Mouse (Mus musculus) CD8-positive naive resting alpha-beta T cell, adult 2 months (primary cell): ENCODE results near the gene Slc1a7.

Experiments used
- DNase-seq, 2 experiments: peaks; one replicate each; pipeline ENCODE4 v3.0.0; 2022; ENCODE audit warnings: low read depth in 2 of 2, low spot score in 2 of 2

Gene Slc1a7

DNA sequence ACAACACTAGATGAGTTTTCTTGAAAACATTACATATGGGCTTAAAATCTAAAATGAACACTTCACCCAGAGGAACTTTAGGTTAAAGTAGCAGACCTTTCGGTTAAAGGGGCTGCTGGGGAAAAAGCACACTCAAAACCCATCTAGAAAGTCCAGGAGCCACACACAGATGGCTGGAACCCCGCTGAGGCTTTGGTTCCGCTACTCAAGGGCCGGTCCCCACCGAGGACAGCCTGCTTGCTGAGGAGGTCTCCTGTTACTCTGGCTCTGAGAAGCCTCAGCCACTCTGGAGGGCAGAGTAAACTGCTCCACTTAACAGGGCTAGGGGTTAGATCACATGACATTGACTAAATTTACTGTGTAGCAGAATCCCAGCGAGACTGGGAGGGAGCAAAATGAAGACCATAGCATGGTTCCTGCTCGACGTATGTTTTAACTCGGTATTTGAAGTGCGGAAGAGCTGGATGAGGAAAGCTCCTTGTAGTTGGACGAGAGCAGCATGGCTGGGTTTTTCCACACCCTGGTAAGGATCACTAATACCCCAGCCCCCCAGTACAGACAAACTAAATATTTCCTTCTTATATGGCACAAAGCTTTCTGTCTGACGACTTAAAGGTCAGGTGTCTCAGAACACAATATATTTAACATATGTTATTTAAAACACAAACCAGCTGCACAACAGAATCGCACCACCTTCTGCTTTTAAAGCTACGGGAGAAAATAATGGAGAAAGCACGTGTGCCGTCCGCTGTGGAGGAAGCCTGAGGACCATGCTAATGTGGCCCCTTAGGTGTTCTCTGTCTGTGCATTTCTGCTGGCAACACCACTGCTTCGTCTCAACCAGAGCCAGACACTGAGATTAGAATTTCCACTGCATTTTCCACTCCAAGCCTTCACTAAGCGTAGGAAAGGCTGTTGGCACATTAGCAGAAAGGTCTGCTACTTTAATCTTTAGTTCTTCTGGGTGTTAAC is 77.3 kb downstream of the Slc1a7 start:
- no peak for DNase-seq

DNA sequence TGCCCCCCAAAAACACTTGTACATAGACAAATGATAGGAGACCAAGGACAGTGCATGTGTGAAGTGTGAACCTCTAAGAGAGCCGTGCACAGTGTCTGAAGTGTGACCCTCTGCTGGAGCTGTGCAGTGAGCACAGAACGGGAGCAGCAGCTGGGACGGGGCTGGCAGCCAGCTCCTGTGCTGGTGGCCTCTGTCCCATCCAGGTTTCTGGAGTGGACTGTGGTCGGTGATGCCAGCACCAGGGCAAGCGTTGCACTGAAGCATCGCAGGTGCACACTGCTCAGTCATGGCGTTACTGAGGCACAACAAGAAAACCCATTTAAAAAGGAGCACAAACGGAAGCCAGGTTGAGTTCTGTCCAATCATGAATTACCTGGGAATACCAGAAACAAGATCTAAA is 78.0 kb downstream of the Slc1a7 start:
- no peak for DNase-seq

DNA sequence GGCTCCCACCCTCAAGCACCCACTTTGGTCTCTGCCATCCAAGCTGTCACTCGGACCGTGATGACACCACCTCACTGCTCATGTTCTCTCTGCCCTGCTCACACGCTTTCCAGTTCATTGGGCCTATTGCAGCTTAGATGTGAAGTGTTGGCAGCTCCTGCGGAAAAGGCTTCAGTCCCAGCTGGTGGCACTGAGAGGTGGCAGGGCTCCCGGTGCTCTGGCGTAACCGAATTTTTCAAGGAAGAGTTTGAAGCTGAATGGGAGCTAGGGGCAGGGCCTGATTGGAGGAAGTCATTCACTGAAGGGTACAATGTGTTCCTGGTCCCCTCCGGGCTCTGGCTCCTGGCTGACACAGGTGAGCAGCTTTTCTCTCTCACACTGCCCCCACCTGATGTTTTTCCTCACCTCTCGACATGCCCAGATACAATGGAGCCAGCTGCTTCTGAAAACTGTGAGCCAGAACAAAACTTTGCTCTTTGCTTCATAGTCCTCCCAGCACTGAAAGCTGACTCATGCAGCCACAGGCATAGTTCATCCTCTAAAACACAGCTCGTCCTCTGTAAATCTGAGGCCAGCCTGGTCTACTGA is 83.6 kb downstream of the Slc1a7 start:
- no peak for DNase-seq

- no peak for DNase-seq
Measured at GRCm38 (mm10) chr4:108052673-108053072, 84.5 kb downstream of the Slc1a7 start.

DNA sequence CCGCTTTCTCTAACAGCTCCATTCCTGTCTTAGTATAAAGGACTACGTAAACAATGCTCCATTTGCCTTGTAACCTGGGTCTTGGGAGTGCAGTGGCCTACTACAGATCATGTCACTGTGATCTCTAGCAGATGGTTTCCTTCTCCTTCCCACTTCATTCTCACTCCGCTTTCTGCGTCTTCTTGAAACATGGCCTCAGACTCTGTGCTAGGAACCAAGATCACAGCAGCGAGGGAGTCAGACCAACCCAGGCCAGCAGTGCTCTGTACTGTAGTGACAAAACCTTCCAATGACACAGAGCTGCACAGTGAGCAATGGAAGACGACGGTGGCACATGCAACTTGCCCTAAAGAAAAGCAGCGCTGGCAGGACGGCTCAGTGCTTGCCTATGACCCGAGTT is 87.7 kb downstream of the Slc1a7 start:
- DNase-seq: no peak

GRCm38 (mm10) chr4:108057247-108057646 is 89.1 kb downstream of the Slc1a7 start:
- no peak for DNase-seq

DNA sequence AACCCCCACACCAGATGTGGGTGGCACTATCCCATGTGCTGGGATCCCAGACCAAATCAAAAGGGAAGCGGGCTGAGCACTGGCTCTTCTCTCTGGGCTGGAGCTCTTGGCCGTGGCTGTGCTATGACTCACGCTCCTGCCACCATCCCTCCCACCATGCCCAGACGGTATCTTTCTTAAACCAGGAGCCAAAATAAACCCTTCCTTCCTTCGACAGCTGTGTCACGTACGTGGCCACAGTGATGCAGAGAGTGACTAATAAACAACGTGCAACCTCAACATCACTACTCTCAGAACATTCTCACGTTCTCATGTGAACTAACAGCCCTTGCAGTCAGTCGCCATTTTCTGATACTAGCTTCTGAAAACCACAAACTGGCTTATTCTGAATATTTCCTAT is 90.0 kb downstream of the Slc1a7 start:
- DNase-seq: no peak

GRCm38 (mm10) chr4:108059601-108060379 is 91.7 kb downstream of the Slc1a7 start:
- no peak for DNase-seq

- no peak for DNase-seq
Measured at GRCm38 (mm10) chr4:108060774-108061173, 92.6 kb downstream of the Slc1a7 start.

DNA sequence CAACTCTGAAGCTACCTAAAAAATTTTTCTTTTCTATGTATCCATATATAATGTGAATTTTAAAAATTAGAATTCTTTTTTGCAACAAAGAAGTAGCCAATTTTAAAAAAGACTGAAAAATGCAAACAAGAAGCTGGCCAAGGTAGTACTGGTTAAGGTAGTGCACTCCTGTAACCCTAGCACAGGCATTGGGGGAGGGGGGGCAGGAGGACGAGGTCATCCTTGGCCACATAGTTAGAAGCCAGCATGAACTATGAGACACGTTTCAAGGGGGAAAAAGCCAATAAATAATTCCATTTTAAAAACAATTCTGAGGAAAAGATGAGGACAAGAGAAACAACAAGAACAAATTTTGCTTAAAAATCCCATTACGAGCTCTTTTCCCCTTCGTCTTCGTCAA is 94.4 kb downstream of the Slc1a7 start:
- no peak for DNase-seq
